Mouse (Mus musculus) ES-Bruce4 (cell line): Measurements from ENCODE around the gene Lingo3.
"Not testable (repeated sequence)": the region's sequence is repeated elsewhere in the genome, so short reads cannot be mapped to it uniquely, and the experiment has no call there.

Source experiments
- CTCF ChIP-seq: IDR thresholded peaks from one replicate; pipeline ENCODE4 v1.8.1; 2011; ENCODE audit warnings: low read depth, low read length
- EP300 ChIP-seq: IDR thresholded peaks from 2 replicates; pipeline ENCODE4 v1.6.1; 2011; ENCODE audit warnings: low read depth, low read length; ENCODE audit not compliant: insufficient read depth
- POLR2A ChIP-seq: IDR thresholded peaks from one replicate; pipeline ENCODE4 v1.8.1; 2011; ENCODE audit warnings: low read length; ENCODE audit not compliant: insufficient read depth

DNA sequence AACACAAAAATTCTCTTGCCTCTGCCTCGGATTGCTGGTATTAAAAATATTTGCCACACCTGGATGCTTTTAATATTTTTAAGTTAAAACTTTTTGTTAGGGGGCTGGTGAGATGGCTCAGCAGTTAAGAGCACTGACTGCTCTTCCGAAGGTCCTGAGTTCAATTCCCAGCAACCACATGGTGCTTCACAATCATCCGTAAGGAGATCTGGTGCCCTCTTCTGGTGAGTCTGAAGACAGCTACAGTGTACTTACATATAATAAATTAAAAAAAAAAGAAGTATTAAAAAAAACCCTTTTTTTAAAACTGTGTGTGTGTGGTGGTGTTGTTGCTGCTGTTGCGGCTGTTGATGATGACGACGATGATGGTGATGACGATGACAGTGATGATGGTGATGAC, 25.9 kb downstream of the Lingo3 start:
- TF ChIP-seq POLR2A, CTCF, EP300: not testable (repeated sequence)
